ENCODE assay signal across 8 mouse cellular contexts in genomic region chr3:154597561-154597960, GRCm38 (mm10). TPM values are rescaled to one million over a fixed set of nuclear protein-coding genes. Genes with fewer than 3 reads are reported as not detected.
DNase-seq lines count a peak whose midpoint lies in the region; ATAC-seq and TF ChIP-seq lines count a peak whose summit lies in the region.

No protein-coding gene starts in this region.

- peak overlapping the region; percentile 96 for H3K27ac ChIP-seq in heart, embryonic 12.5 days (ENCODE audit: poor library complexity, severe bottlenecking)
- peak overlapping the region; percentile 9; the same call in 1 of the 2 replicates for H3K27ac ChIP-seq in hindbrain, embryonic 13.5 days
- H3K27ac ChIP-seq in stomach, postnatal 0 days (replicated peaks) = no peak overlapping the region

- no peak for DNase-seq in heart, postnatal 25 days (ENCODE audit: low spot score)
- no peak for DNase-seq in Patski (ENCODE audit: low read depth, low spot score)
- DNase-seq in liver = peak; percentile 30
- peak; percentile 19 for DNase-seq in stomach, postnatal 0 days (ENCODE audit: low spot score)
- DNase-seq in urinary bladder, postnatal 4 days (ENCODE audit: low spot score in 2 of 2) = no peak
- no peak for DNase-seq in ovary, postnatal 36 days (ENCODE audit: low spot score)

- CTCF ChIA-PET in Patski (lab: Charles Lee) = interaction anchor here (0.9 to 2.3 kb wide), 7 partner anchors 9 to 49 kb away, joined by 3 to 16 read pairs (median 4); no protein-coding TSS in a partner anchor

- H3K36me3 ChIP-seq in heart, embryonic 12.5 days = peaks cover 18% of the 10 kb centered on the region
- peaks cover 14% of the 10 kb centered on the region for H3K36me3 ChIP-seq in hindbrain, embryonic 13.5 days
- no peaks in the 10 kb centered on the region for H3K36me3 ChIP-seq in stomach, postnatal 0 days (ENCODE audit: control insufficient read depth, insufficient read depth, low read length)

- WGBS in heart, embryonic 12.5 days = 30% methylated on average over 7 of the region's 7 CpGs
- WGBS in hindbrain, embryonic 13.5 days = 38% methylated on average over 7 of the region's 7 CpGs
- WGBS in stomach, postnatal 0 days = 25% methylated on average over 7 of the region's 7 CpGs

- H3K4me2 ChIP-seq in heart, embryonic 12.5 days = peak overlapping the region; percentile 87
- H3K4me2 ChIP-seq in hindbrain, embryonic 13.5 days = peak overlapping the region; percentile 69
- peak overlapping the region; percentile 71 for H3K4me2 ChIP-seq in stomach, postnatal 0 days (replicated peaks; ENCODE audit: low read depth)

- intact Hi-C loops in heart, postnatal 25 days (cut with DNase I) = loop anchor here (10.0 kb wide), 1 partner anchor 497 kb away; the partner anchor contains the start of genes Fpgt and Lrriq3

- no peaks in the 10 kb centered on the region for H3K27me3 ChIP-seq in heart, embryonic 12.5 days (replicated peaks)
- H3K27me3 ChIP-seq in Patski = no peaks in the 10 kb centered on the region
- no peaks in the 10 kb centered on the region for H3K27me3 ChIP-seq in hindbrain, embryonic 13.5 days
- H3K27me3 ChIP-seq in stomach, postnatal 0 days (ENCODE audit: control insufficient read depth, insufficient read depth, low read length) = no peaks in the 10 kb centered on the region

- in situ Hi-C loops in Patski (cut with MboI; ENCODE audit: low pct_unique_long_range_greater_than_20kb) = loop anchor here (10.0 kb wide), 1 partner anchor 497 kb away; the partner anchor contains the start of genes Fpgt and Lrriq3

- H3K9ac ChIP-seq in heart, embryonic 12.5 days = peak overlapping the region; percentile 91
- H3K9ac ChIP-seq in hindbrain, embryonic 13.5 days = peak overlapping the region; percentile 86
- H3K9ac ChIP-seq in stomach, postnatal 0 days (ENCODE audit: low read length) = peak overlapping the region; percentile 89

- no peak; the same call in 1 of the 2 replicates for ATAC-seq in heart, embryonic 12.5 days (ENCODE audit: insufficient number of reproducible peaks, low FRiP score)
- peak; percentile 22 for ATAC-seq in Patski
- no peak for ATAC-seq in hindbrain, embryonic 13.5 days (ENCODE audit: low FRiP score)
- ATAC-seq in stomach, postnatal 0 days (ENCODE audit: low FRiP score, low TSS enrichment) = no peak

- no peak for TF ChIP-seq CTCF in Patski (IDR thresholded peaks at IDR 0.05)
- no peak for TF ChIP-seq CTCF in stomach, postnatal 0 days (IDR thresholded peaks at IDR 0.05; ENCODE audit: low read depth)

- peaks cover 8% of the 10 kb centered on the region for H3K4me1 ChIP-seq in heart, embryonic 12.5 days (replicated peaks)
- peaks cover 10% of the 10 kb centered on the region for H3K4me1 ChIP-seq in hindbrain, embryonic 13.5 days (replicated peaks)
- no peaks in the 10 kb centered on the region for H3K4me1 ChIP-seq in stomach, postnatal 0 days (replicated peaks; ENCODE audit: control insufficient read depth, insufficient read depth)

- TF ChIP-seq EP300 in stomach, postnatal 0 days (optimal IDR thresholded peaks at IDR 0.05) = no peak

- H3K4me3 ChIP-seq in heart, embryonic 12.5 days = peak overlapping the region; percentile 96
- H3K4me3 ChIP-seq in hindbrain, embryonic 13.5 days = peak overlapping the region; percentile 79
- peak overlapping the region; percentile 91 for H3K4me3 ChIP-seq in stomach, postnatal 0 days (ENCODE audit: low read depth, low read length)

- POLR2A ChIA-PET in Patski (lab: Charles Lee) = interaction anchor here (0.6 kb wide), 3 partner anchors 70 to 1150 kb away, joined by 3 to 5 read pairs (median 5); no protein-coding TSS in a partner anchor

- no peaks in the 10 kb centered on the region for H3K9me3 ChIP-seq in heart, embryonic 12.5 days (replicated peaks)
- H3K9me3 ChIP-seq in hindbrain, embryonic 13.5 days = no peaks in the 10 kb centered on the region
- no peaks in the 10 kb centered on the region for H3K9me3 ChIP-seq in stomach, postnatal 0 days (ENCODE audit: control insufficient read depth, low read length)

RNA-seq across cellular contexts. Expression of gene Tyw3, which starts 0.7 kb away (rescaled TPM):
- 7.8 and 9.0 TPM in 2 replicates for polyA plus RNA-seq in heart, embryonic 12.5 days (2016; fragmentation: Nextera tagmentation; extraction: Ambion mirVana)
- total RNA-seq in heart, postnatal 25 days (2021) = 1 to 10 TPM; 5.1 to 6.6 TPM
- 7.9 TPM for polyA plus RNA-seq in Patski (2021)
- 10.3 and 13.5 TPM in 2 replicates for polyA plus RNA-seq in hindbrain, embryonic 13.5 days (2015; fragmentation: Nextera tagmentation; extraction: Ambion mirVana)
- 3.9 and 5.5 TPM in 2 replicates for polyA plus RNA-seq in stomach, postnatal 0 days (2015; fragmentation: Nextera tagmentation; extraction: Ambion mirVana)

RNA-seq across cellular contexts. Expression of gene Cryz, which starts 1.1 kb away (rescaled TPM):
- polyA plus RNA-seq in heart, embryonic 12.5 days (2016; fragmentation: Nextera tagmentation; extraction: Ambion mirVana) = 10.5 and 12.1 TPM in 2 replicates
- 10 to 100 TPM; 16.4 to 18.8 TPM for total RNA-seq in heart, postnatal 25 days (2021)
- 116 TPM for polyA plus RNA-seq in Patski (2021)
- 10.0 and 12.6 TPM in 2 replicates for polyA plus RNA-seq in hindbrain, embryonic 13.5 days (2015; fragmentation: Nextera tagmentation; extraction: Ambion mirVana)
- polyA plus RNA-seq in stomach, postnatal 0 days (2015; fragmentation: Nextera tagmentation; extraction: Ambion mirVana) = 7.9 and 8.2 TPM in 2 replicates

Comparison
In these comparisons a context has a peak if more than half of its experiments do, and no peak if none do; other contexts are left out.
1. DNase-seq: peak in liver (single experiment) and stomach, postnatal 0 days (single experiment); none in heart, postnatal 25 days (single experiment), Patski (single experiment), urinary bladder, postnatal 4 days (0 of 2) and ovary, postnatal 36 days (single experiment).
2. Peak in every context shown above with its lines, with median percentiles within 50 percentile points of each other: H3K4me2 ChIP-seq, H3K4me3 ChIP-seq and H3K9ac ChIP-seq.